11 mouse cellular contexts compared by ENCODE assay signal in the genomic region with DNA sequence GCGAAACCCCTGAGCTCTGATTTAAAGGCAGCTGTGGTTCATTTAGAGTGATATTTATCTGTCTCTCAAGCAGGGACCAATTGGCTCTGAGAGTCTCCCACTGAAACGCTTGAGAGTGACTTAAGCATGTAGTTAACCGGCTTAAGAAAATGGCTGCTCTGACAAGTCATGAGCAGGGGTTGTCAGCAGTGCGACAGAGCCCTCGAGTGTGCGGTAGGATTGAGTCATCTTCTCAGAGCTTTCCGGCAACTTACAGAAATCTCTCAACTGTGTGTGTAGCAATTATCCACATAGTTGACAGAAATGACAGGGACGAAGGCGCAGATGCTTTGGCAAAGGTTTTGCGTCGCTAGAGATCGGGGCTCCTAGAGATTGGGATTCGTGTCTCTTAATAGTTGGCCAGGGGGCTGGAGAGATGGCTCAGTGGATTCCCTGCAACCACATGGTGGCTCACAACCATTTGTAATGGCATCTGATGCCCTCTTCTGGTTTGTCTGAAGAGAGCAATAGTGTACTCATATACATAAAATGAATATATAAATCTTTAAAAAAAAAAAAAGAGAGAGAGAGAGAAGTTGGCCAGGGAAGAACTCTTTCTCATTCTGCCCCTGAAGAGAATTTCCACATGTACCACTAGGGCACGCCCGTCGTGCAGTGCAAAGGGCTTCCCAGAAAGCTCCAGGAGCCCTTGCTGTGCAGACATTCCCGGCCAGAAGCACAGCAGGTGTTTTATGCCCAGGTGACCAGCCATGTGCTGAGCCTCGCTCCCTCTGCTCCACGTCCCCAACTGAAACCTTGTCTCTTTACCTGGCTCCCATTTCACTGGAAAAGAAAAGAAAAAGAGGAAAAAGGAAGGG. TPM values are rescaled to one million over a fixed set of nuclear protein-coding genes. Genes with fewer than 3 reads are reported as not detected.
DNase-seq lines count a peak whose midpoint lies in the region; ATAC-seq and TF ChIP-seq lines count a peak whose summit lies in the region.
"Had no signal": no experiment of that assay in that cellular context is flagged by ENCODE, and none has a peak within 500 bp of the region (broad histone marks: within the 10 kb centered on the region; RNA-seq: fewer than 3 reads in every experiment).

No protein-coding gene starts in this region.

- TF ChIP-seq CTCF in layer of hippocampus, adult 2 months (conservative IDR thresholded peaks at IDR 0.05) = peak; percentile 75
- no peak; the same call in 1 of the 2 replicates for TF ChIP-seq CTCF in brain, embryonic 14.5 days (IDR thresholded peaks at IDR 0.05; ENCODE audit: borderline replicate concordance, extremely low read depth, insufficient read depth, insufficient read length)

- no peaks in the 10 kb centered on the region for H3K27me3 ChIP-seq in midbrain, embryonic 15.5 days (replicated peaks)
- H3K27me3 ChIP-seq in intestine, embryonic 15.5 days (replicated peaks) = no peaks in the 10 kb centered on the region
- H3K27me3 ChIP-seq: heart, embryonic 13.5 days; neural tube, embryonic 13.5 days had no signal

- peak overlapping the region; percentile 43; the same call in 1 of the 2 replicates for H3K9ac ChIP-seq in ES-E14 (ENCODE audit: insufficient read depth, low read depth, low read length, poor library complexity, severe bottlenecking)
- no peak overlapping the region for H3K9ac ChIP-seq in midbrain, embryonic 15.5 days
- H3K9ac ChIP-seq in intestine, embryonic 15.5 days = no peak overlapping the region
- H3K9ac ChIP-seq: heart, embryonic 13.5 days; neural tube, embryonic 13.5 days had no signal

- ATAC-seq in midbrain, embryonic 15.5 days (replicated peaks) = no peak
- ATAC-seq in intestine, embryonic 15.5 days = no peak

- H3K4me1 ChIP-seq in ES-E14 (ENCODE audit: control insufficient read depth in 2 of 2, insufficient read depth in 2 of 2, low read length in 2 of 2, poor library complexity in 1 of 2) = peaks cover 0 to 13% of the 10 kb centered on the region in 2 experiments; a peak in 1 of 4 replicates
- H3K4me1 ChIP-seq in midbrain, embryonic 15.5 days = peaks cover 17% of the 10 kb centered on the region
- peaks cover 5% of the 10 kb centered on the region; the same call in 1 of the 2 replicates for H3K4me1 ChIP-seq in intestine, embryonic 15.5 days (replicated peaks)

- in situ Hi-C loops in ES-E14 (cut with MboI; ENCODE audit: low sequenced_read_pairs in 2 of 2, unreplicated experiment in 2 of 2) = no loop called here

- intact Hi-C loops in left cerebral cortex, postnatal 4 days (cut with DNase I) = no loop called here

- no peak overlapping the region for H3K4me3 ChIP-seq in layer of hippocampus, adult 2 months
- no peak overlapping the region for H3K4me3 ChIP-seq in ES-E14 (ENCODE audit: insufficient read depth in 1 of 2, low read depth in 1 of 2, low read length in 2 of 2, poor library complexity in 1 of 2, severe bottlenecking in 1 of 2)
- H3K4me3 ChIP-seq in midbrain, embryonic 15.5 days = no peak overlapping the region
- no peak overlapping the region for H3K4me3 ChIP-seq in intestine, embryonic 15.5 days (replicated peaks)
- H3K4me3 ChIP-seq: heart, embryonic 13.5 days; neural tube, embryonic 13.5 days had no signal

- peak overlapping the region; percentile 22 for H3K4me2 ChIP-seq in midbrain, embryonic 15.5 days
- H3K4me2 ChIP-seq in intestine, embryonic 15.5 days (replicated peaks) = no peak overlapping the region
- H3K4me2 ChIP-seq: heart, embryonic 13.5 days; neural tube, embryonic 13.5 days had no signal

- no peak for TF ChIP-seq POLR2A in brain, embryonic 14.5 days (IDR thresholded peaks at IDR 0.05; ENCODE audit: borderline replicate concordance, extremely low read depth, insufficient read depth, insufficient read length, poor library complexity, severe bottlenecking)

- no peak overlapping the region for H3K27ac ChIP-seq in layer of hippocampus, adult 2 months
- peak overlapping the region; percentile 57; the same call in 1 of the 2 replicates for H3K27ac ChIP-seq in ES-E14 (ENCODE audit: insufficient read depth, low read depth, low read length, poor library complexity, severe bottlenecking)
- peak overlapping the region; percentile 54 for H3K27ac ChIP-seq in midbrain, embryonic 15.5 days
- H3K27ac ChIP-seq in intestine, embryonic 15.5 days = no peak overlapping the region
- H3K27ac ChIP-seq: heart, embryonic 13.5 days; neural tube, embryonic 13.5 days had no signal

- 31% methylated on average over 19 of the region's 19 CpGs for WGBS in midbrain, embryonic 15.5 days
- 51% methylated on average over 19 of the region's 19 CpGs for WGBS in intestine, embryonic 15.5 days

- no peaks in the 10 kb centered on the region for H3K36me3 ChIP-seq in ES-E14 (ENCODE audit: control insufficient read depth, insufficient read depth, low read length, poor library complexity, severe bottlenecking)
- H3K36me3 ChIP-seq in midbrain, embryonic 15.5 days (replicated peaks) = no peaks in the 10 kb centered on the region
- H3K36me3 ChIP-seq in intestine, embryonic 15.5 days = no peaks in the 10 kb centered on the region
- H3K36me3 ChIP-seq: heart, embryonic 13.5 days; neural tube, embryonic 13.5 days had no signal

- DNase-seq in layer of hippocampus, adult 2 months (ENCODE audit: low spot score in 2 of 2) = no peak
- DNase-seq in layer of hippocampus, adult 8-10 months (ENCODE audit: low spot score in 2 of 2) = no peak
- DNase-seq in ES-E14 (ENCODE audit: low read depth, low spot score) = no peak
- DNase-seq in brain, embryonic 14.5 days (ENCODE audit: low read depth) = peak; percentile 47
- no peak for DNase-seq in left cerebral cortex, postnatal 4 days
- DNase-seq: kidney, postnatal 10 days; thymus, postnatal 14 days had no signal

- H3K9me3 ChIP-seq in ES-E14 (ENCODE audit: control insufficient read depth, insufficient read depth, low read depth, low read length) = no peaks in the 10 kb centered on the region
- H3K9me3 ChIP-seq in midbrain, embryonic 15.5 days = no peaks in the 10 kb centered on the region
- no peaks in the 10 kb centered on the region for H3K9me3 ChIP-seq in intestine, embryonic 15.5 days
- H3K9me3 ChIP-seq: heart, embryonic 13.5 days; neural tube, embryonic 13.5 days had no signal

TF ChIP-seq in ES-E14, 5 proteins besides CTCF, POLR2A, EP300 and RAD21:
- TF ChIP-seq ZNF384 (IDR thresholded peaks at IDR 0.05; ENCODE audit: low read depth, low read length) (no peak), HCFC1 (IDR thresholded peaks at IDR 0.05; ENCODE audit: borderline replicate concordance, insufficient read depth, low read length) (no peak), ZC3H11A (IDR thresholded peaks at IDR 0.05; ENCODE audit: borderline replicate concordance, low read depth, low read length) (no peak), MAFK (IDR thresholded peaks at IDR 0.05; ENCODE audit: insufficient read depth, low read depth, low read length) (no peak), CHD2 (IDR thresholded peaks at IDR 0.05; ENCODE audit: low read depth, low read length) (no peak)

RNA-seq across cellular contexts. Expression of gene Slc37a1, which starts 4.5 kb away (rescaled TPM):
- total RNA-seq in layer of hippocampus, adult 2 months (2021) = 10 to 100 TPM in 1 of 2 experiments, 1 to 10 TPM in 1; 8.4 to 11.5 TPM
- total RNA-seq in layer of hippocampus, adult 8-10 months (2022) = 1 to 10 TPM; 7.3 to 9.3 (median 8.5) TPM
- 37.5 and 64.8 TPM in 2 replicates for total RNA-seq in ES-E14 (2012; rRNA removed)
- polyA plus RNA-seq in brain, embryonic 14.5 days (2012; rRNA removed) = 19.7 and 21.3 TPM in 2 replicates
- 12.8 and 13.4 TPM in 2 replicates for polyA plus RNA-seq in midbrain, embryonic 15.5 days (2015; fragmentation: Nextera tagmentation; extraction: Ambion mirVana)
- 10 to 100 TPM; 18.4 to 19.4 TPM for total RNA-seq in left cerebral cortex, postnatal 4 days (2021)
- polyA plus RNA-seq in intestine, embryonic 15.5 days (2015; fragmentation: Nextera tagmentation; extraction: Ambion mirVana) = 18.4 and 22.7 TPM in 2 replicates

RNA-seq across cellular contexts. Expression of gene Rsph1, which starts 4.9 kb away (rescaled TPM):
- total RNA-seq in layer of hippocampus, adult 2 months (2021) = 10 to 100 TPM; 11.4 to 15.8 TPM
- 10 to 100 TPM; 12.3 to 18.6 (median 15.4) TPM for total RNA-seq in layer of hippocampus, adult 8-10 months (2022)
- 1.4 and 1.9 TPM in 2 replicates for total RNA-seq in ES-E14 (2012; rRNA removed)
- polyA plus RNA-seq in brain, embryonic 14.5 days (2012; rRNA removed) = 0.59 and 3.3 TPM in 2 replicates
- polyA plus RNA-seq in midbrain, embryonic 15.5 days (2015; fragmentation: Nextera tagmentation; extraction: Ambion mirVana) = 4.7 and 6.4 TPM in 2 replicates
- 10 to 100 TPM; 11.9 to 12.6 TPM for total RNA-seq in left cerebral cortex, postnatal 4 days (2021)
- 1.1 and 1.3 TPM in 2 replicates for polyA plus RNA-seq in intestine, embryonic 15.5 days (2015; fragmentation: Nextera tagmentation; extraction: Ambion mirVana)

Comparison
In these comparisons a context has a peak if more than half of its experiments do, and no peak if none do; other contexts are left out.
1. H3K27ac ChIP-seq: peak in ES-E14 (single experiment) and midbrain, embryonic 15.5 days (single experiment); none in layer of hippocampus, adult 2 months (single experiment) and intestine, embryonic 15.5 days (single experiment).